Mouse (Mus musculus) liver, embryonic 14.5 days (tissue): ENCODE measurements around the gene Cbx4.

Experiments used
- CTCF ChIP-seq: IDR thresholded peaks from 2 replicates; pipeline ENCODE4 v1.5.1; 2016; ENCODE audit warnings: antibody characterized with exemption, low read depth, control low read depth
- EP300 ChIP-seq: IDR thresholded peaks from 2 replicates; pipeline ENCODE4 v1.6.1; 2016; ENCODE audit warnings: antibody characterized with exemption, low read depth

DNA sequence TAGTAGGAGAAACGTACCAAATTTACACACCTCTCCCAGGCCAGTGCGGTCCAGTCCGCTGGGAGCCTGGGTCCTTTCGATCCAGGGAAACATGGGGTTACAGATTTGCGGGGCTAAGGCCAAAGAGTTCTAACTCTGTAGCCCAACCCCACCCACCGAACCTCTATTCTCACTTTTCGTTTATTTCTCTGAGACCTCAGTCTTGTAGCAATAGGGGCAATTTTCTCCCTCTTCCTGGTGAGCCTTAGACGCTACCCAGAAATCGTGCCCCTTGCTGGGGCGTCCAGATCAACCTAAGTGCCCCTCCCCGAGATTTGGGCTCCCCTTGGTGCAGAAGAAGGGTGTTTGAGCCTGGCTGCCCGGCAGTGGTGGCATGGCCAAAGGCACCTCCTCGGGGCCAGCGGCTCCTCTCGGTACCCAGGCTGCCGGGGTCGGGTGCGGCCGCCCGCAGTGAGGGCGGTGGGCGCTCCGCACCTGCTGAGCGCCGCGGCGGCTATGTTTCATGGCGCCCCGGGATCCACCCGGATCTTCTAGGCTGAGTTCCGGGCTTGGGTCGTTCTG lies 30.4 kb downstream of the Cbx4 start:
- TF ChIP-seq CTCF (no peak), EP300 (no peak)
